Mouse (Mus musculus): ENCODE measurements at regions not wholly inside any gene's neighbourhood (a gene's known extent, or its start where the extent isn't known, plus 50 kb on each side); places are given as distances from the start of the nearest gene placed in this dataset.
"Not testable (repeated sequence)": the region's sequence is repeated elsewhere in the genome, so short reads cannot be mapped to it uniquely, and the experiment has no call there.

- peak; percentile 73 to 74 for DNase-seq (ENCODE audit: low spot score in 2 of 2)
These were observed 304.2 kb downstream of the Ets1 start for GRCm38 (mm10) chr9:32940111-32940813.

- DNase-seq (ENCODE audit: low spot score in 2 of 2) = no peak
These were observed 305.1 kb downstream of the Ets1 start for GRCm38 (mm10) chr9:32940919-32941767.

- no peak for DNase-seq (ENCODE audit: low spot score in 2 of 2)
These were observed 305.7 kb downstream of the Ets1 start for GRCm38 (mm10) chr9:32941768-32942030.

DNA sequence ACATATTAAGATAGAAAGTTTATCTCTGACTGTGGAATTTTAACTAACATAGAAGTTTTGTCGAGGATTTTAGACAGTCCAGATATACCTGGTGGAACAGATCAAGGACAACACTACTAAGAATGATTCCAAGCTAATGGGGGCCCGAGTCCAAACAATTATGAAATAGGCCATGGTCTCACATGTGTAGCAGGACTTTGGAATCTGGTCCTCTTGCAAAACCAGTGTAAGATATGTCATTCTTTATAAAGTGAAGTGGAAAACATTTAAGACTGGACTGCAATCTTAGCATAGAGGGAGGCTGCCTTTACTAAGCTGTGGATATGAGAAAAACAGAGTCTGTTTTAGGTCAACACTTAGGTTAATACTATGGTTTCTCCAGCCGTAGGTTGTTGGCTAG is 311.2 kb downstream of the Ets1 start:
- DNase-seq (ENCODE audit: low spot score in 2 of 2) = no peak

- no peak for DNase-seq (ENCODE audit: low spot score in 2 of 2)
These were observed 313.0 kb downstream of the Ets1 start for GRCm38 (mm10) chr9:32949036-32949435.

DNA sequence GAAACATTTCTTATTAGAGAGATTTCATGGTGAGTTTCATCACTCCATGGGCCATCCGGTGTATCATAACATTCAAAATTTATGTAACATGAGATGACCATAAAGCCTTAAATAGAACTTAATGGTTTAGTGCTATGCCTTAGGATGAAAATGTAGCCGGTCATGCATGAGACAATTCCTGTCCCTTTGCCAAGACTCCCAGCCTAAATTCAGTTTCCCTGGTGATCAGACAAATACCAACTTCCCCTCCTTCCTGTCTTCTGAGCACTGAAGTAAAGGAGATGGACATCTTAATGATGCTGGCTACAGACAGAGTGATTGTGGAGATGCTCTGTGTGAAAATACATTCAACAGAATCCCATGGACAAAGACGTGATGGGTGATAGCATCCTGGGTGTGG is 322.7 kb downstream of the Ets1 start:
- no peak for DNase-seq (ENCODE audit: low spot score in 2 of 2)

DNA sequence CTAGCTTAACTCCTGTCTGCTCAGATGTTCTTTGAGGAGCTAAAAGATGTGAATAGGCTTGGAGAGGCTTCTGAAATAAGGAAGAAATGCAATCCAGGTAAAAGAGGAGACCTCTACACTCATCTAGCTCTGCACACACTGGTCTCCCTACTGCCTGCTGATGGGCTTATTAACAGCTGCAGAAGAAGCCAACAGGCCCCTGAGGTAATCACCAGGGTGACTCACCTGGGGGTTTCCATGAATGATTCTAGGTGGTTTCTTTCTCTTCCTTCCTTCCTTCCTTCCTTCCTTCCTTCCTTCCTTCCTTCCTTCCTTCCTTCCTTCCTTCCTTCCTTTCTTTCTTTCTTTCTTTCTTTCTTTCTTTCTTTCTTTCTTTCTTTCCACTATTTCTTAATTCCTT is 323.4 kb downstream of the Ets1 start:
- DNase-seq (ENCODE audit: low spot score in 2 of 2) = not testable (repeated sequence)

DNA sequence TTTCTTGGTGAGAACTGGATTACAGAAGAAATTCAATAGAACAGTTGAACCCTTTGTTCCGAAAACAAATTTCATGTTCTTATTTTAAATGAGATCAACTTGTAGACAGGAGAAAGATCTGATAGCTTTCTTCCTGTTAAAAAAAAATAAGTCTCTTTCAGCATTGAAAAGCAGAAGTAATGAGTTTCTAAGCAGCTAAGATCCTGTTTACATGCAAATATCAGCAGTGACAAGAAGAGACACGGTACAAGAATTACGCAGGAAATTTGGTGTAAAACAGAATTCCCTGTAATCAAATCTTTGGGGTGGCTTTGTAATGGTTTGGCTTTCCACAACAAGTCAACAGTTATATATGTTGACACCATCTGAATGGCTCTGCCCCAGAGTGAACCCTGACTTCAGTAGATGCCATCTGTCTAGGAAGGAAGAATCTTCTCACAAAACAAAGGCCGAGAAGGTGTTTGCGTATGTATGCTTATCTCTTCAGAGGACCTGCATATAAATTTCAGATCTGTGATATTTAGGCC is 326.7 kb downstream of the Ets1 start:
- no peak for DNase-seq (ENCODE audit: low spot score in 2 of 2)

DNA sequence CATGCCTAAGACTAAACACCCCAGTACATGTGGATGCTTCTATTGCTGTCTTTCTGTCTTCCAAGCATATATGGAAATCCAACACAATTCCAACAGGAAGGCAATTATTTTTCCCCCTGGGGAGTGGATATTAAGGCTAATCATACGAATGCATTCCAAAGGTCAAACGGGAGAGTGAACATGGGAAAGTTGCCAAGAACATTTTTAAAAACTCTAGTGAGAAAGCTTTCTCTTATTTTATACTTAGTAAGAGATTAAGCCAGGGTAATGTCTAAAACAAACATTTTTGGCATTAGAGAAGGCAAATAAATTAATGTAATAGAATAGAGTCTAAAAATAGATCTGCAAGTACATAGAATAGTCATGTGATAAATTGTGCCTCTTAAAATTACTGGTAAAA is 332.4 kb downstream of the Ets1 start:
- no peak for DNase-seq (ENCODE audit: low spot score in 2 of 2)

GRCm38 (mm10) chr9:32971421-32971820 is 335.4 kb downstream of the Ets1 start:
- no peak for DNase-seq (ENCODE audit: low spot score in 2 of 2)

DNA sequence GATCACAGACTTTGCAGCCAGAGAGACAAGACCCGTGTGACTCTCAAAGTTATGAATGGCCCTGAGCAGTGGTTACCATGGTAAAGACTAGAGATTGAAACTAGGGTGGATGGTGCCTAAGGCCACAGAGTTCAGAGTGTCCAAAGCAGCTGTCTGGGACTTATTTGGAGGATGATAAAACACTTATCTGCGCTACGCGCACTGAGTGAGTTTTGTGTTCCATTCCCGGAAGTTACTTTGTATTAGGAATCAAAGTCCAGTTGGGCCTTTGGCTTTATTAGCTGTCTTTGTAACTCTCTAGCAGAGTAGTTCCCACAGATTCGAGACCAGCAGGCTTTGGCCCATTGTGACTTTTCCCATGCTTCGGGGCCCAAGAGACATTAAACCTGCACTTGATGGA is 335.9 kb downstream of the Ets1 start:
- no peak for DNase-seq (ENCODE audit: low spot score in 2 of 2)

- DNase-seq (ENCODE audit: low spot score in 2 of 2) = no peak
These were observed 336.5 kb downstream of the Ets1 start for GRCm38 (mm10) chr9:32972431-32973052.

DNA sequence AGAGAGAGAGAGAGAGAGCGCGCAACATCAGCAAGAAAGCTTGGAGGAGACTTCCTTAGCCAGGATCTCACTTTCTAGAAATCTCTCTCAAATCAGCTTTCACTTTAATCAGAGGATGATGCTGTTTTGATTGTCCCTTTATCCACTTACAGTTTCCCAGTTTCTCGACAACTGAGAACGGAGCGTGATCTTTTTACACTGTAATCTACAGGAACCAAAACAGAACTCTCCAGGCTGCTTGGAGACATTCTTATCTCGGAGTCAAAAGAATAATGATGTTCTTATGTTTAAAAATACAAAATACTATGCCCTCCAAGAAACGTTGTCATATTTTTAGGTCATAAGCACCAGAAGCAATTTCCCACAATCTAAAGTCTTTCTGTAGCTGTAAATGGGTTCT is 341.7 kb downstream of the Ets1 start:
- DNase-seq (ENCODE audit: low spot score in 2 of 2) = no peak

DNA sequence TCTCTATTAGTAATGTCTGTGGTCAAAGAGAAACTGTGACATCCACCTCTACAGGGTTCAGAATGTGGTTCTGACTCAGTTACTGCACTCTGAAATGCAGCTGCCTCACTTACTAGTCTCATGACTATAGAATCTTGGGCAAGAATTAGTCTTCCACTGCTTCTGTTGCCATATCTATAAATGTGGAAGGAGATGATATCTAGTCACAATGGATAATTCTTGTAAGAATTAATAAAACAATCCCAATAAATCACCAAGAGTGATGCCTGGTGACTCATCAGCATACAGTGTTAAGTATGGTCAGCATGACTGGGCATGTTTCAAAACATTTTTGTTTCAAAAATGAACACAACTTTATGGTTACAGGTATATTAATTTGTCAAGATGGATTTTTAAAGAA is 344.8 kb downstream of the Ets1 start:
- DNase-seq (ENCODE audit: low spot score in 2 of 2) = no peak

GRCm38 (mm10) chr9:32983182-32983581 is 347.2 kb downstream of the Ets1 start:
- DNase-seq (ENCODE audit: low spot score in 2 of 2) = no peak

DNA sequence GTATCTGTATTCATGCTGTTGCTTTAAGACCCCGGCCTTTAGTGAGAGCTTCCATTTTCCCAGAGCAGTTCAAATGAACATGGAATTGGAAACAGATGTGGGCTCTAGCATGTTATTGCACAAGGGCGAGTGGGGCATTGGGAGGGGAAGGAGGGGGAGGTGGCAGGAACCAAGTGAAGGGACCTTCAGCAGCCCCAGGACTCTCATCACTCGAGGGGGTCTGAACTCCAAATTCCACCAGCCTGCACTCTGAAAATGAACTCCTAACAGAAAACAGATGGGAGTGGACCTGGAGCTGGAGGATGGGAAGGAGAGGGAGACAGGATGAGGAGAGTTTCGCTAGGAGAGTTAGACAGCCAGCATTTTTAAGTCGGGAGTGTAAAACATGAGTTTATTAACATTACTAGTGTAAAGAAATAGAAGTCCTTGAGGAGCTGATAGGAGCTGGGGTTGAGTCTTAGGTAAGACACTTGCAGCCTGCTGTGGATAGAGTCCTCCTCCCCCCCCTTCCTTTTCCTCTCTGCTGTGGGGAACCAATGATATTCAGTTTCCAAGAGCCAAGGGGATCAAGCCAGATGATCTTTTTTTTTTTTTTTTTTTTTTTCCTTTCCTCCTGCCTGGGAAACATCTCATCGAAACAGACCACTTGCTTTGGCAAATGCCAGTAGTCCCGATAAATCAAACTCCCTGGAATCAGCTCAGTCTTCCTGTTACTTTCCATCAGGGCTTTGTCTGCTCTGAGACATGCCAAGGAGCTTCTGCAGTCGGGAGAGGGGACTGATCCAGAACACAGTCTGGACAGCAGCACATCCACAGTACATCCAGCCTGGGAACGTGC is 351.0 kb downstream of the Ets1 start:
- DNase-seq (ENCODE audit: low spot score in 2 of 2) = no peak

DNA sequence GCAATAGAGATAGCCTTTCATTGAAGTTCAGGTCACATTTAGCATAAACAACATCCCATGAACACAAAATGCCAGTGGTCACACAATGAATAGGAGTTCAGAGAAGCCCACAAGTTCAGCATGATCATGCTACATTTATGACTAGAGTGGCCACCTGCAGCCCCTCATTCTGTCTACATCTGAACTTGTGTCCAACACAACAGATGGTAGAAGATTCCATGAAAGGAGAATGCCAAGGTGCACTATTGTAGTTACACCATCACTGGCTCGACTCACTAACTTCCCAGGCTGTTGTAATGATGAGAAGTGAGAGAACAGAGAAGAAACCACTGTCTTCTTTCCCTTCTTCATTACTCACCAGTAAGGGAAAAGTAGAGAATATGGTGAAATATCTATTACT is 353.0 kb downstream of the Ets1 start:
- DNase-seq (ENCODE audit: low spot score in 2 of 2) = no peak

DNA sequence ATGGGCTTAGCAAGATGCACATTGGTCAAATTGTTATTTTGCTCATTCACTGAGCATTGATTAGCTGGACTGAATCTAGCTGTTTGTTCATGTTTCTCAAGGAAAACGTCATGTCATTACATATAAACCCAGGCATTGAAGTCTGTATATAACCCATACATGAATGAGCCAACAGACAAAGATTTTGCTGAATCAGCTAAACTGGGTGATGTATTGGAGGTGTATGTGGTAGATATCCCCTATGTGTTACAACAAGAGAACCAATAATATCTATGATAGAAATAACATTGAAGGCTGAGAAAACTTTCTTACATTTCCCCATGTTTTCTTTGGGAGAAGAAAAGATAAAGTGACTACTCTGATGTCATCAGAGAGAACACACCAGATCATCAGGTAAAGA is 362.3 kb downstream of the Ets1 start:
- DNase-seq (ENCODE audit: low spot score in 2 of 2) = no peak

GRCm38 (mm10) chr9:33000691-33001164 is 364.7 kb downstream of the Ets1 start:
- no peak for DNase-seq (ENCODE audit: low spot score in 2 of 2)

- no peak for DNase-seq (ENCODE audit: low spot score in 2 of 2)
These were observed 365.3 kb downstream of the Ets1 start for GRCm38 (mm10) chr9:33001165-33001949.

Measured in adrenal gland, adult 18-20 months (tissue).